Comparison of ENCODE assay signal across 31 mouse cellular contexts in genomic region chr16:9277064-9277463, GRCm38 (mm10).
"Had no signal": no experiment of that assay in that cellular context is flagged by ENCODE, and none has a peak within 500 bp of the region (broad histone marks: within the 10 kb centered on the region; RNA-seq: fewer than 3 reads in every experiment).

No protein-coding gene starts in this region.

- H3K36me3 ChIP-seq: limb, embryonic 10.5 days; limb, embryonic 12.5 days; limb, embryonic 13.5 days; limb, embryonic 15.5 days; liver, embryonic 12.5 days; liver, embryonic 13.5 days; liver, embryonic 15.5 days; lung, embryonic 15.5 days; midbrain, embryonic 10.5 days; midbrain, embryonic 12.5 days; midbrain, embryonic 13.5 days; midbrain, embryonic 15.5 days had no signal

- H3K9ac ChIP-seq: limb, embryonic 12.5 days; limb, embryonic 13.5 days; limb, embryonic 15.5 days; liver, embryonic 12.5 days; liver, embryonic 13.5 days; liver, embryonic 14.5 days; liver, embryonic 15.5 days; liver, postnatal 0 days; lung, embryonic 14.5 days; lung, embryonic 15.5 days; midbrain, embryonic 12.5 days; midbrain, embryonic 13.5 days; midbrain, embryonic 15.5 days had no signal

- H3K4me1 ChIP-seq: limb, embryonic 10.5 days; limb, embryonic 12.5 days; limb, embryonic 13.5 days; limb, embryonic 15.5 days; liver, embryonic 12.5 days; liver, embryonic 13.5 days; liver, embryonic 15.5 days; lung, embryonic 15.5 days; megakaryocyte, embryonic 14.5 days had no signal

- DNase-seq: left cerebral cortex, postnatal 4 days; liver; liver, embryonic 13.5 days; liver, postnatal 0 days; lung, adult 18-20 months; lung, adult 2 months; lung, embryonic 14.5 days; lung, postnatal 10 days; lung, postnatal 14 days; lung, postnatal 36 days; lung, postnatal 4 days; midbrain, embryonic 14.5 days had no signal

- H3K9me3 ChIP-seq: limb, embryonic 10.5 days; limb, embryonic 12.5 days; limb, embryonic 13.5 days; limb, embryonic 15.5 days; liver, embryonic 12.5 days; liver, embryonic 13.5 days; liver, embryonic 15.5 days; lung, embryonic 15.5 days; midbrain, embryonic 10.5 days; midbrain, embryonic 12.5 days; midbrain, embryonic 13.5 days; midbrain, embryonic 15.5 days had no signal

- H3K4me3 ChIP-seq: limb, embryonic 10.5 days; limb, embryonic 12.5 days; limb, embryonic 13.5 days; limb, embryonic 15.5 days; liver, embryonic 12.5 days; liver, embryonic 13.5 days; liver, embryonic 15.5 days; lung, embryonic 15.5 days; megakaryocyte, embryonic 14.5 days; midbrain, embryonic 10.5 days; midbrain, embryonic 12.5 days; midbrain, embryonic 13.5 days; midbrain, embryonic 15.5 days; myocyte had no signal

- ATAC-seq: liver, embryonic 12.5 days; liver, postnatal 0 days; lung, postnatal 0 days; midbrain, embryonic 13.5 days; midbrain, embryonic 15.5 days; midbrain, embryonic 16.5 days had no signal

- H3K4me2 ChIP-seq: limb, embryonic 12.5 days; limb, embryonic 13.5 days; limb, embryonic 15.5 days; liver, embryonic 11.5 days; liver, embryonic 12.5 days; liver, embryonic 13.5 days; liver, embryonic 15.5 days; lung, embryonic 14.5 days; lung, embryonic 15.5 days; midbrain, embryonic 11.5 days; midbrain, embryonic 12.5 days; midbrain, embryonic 13.5 days; midbrain, embryonic 15.5 days had no signal

- H3K27ac ChIP-seq: limb, embryonic 10.5 days; limb, embryonic 12.5 days; limb, embryonic 13.5 days; limb, embryonic 15.5 days; liver, embryonic 12.5 days; liver, embryonic 13.5 days; liver, embryonic 14.5 days; liver, embryonic 15.5 days; lung, embryonic 15.5 days; macrophage; midbrain, embryonic 10.5 days; midbrain, embryonic 12.5 days; midbrain, embryonic 13.5 days; midbrain, embryonic 15.5 days had no signal

- H3K27me3 ChIP-seq: limb, embryonic 12.5 days; limb, embryonic 13.5 days; limb, embryonic 15.5 days; liver, embryonic 12.5 days; liver, embryonic 13.5 days; liver, embryonic 15.5 days; lung, embryonic 15.5 days; megakaryocyte, embryonic 14.5 days; midbrain, embryonic 13.5 days; midbrain, embryonic 15.5 days had no signal
